Mouse (Mus musculus): ENCODE measurements at regions not wholly inside any gene's neighbourhood (a gene's known extent, or its start where the extent isn't known, plus 50 kb on each side); places are given as distances from the start of the nearest gene placed in this dataset. TPM values are rescaled to one million over a fixed set of nuclear protein-coding genes. Genes with fewer than 3 reads are reported as not detected.

DNA sequence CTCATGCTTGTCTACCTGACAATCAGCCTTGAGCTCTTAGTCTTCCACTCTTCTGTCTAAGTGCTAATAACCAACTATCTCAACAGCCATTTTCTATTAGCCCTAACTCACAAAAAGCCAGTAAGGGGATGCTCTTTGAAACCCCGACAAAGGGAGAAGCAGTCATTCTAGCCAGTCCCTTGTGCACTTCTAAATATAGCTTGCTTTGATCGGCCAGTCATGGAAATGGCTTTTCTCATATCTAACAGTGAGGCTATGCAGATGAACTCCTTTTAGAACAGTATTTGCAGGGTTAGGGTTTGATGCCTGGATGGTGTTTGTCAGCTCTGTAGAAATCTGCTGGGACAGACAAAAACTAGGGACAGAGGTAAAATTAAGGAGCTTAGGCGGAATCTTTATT lies 54.5 kb upstream of the Arg1 start:
- Histone ChIP-seq H3K9ac (no peak overlapping the region), H3K4me2 (no peak overlapping the region), H3K4me3 (no peak overlapping the region), H3K9me3 (no peaks in the 10 kb centered on the region), H3K36me3 (no peaks in the 10 kb centered on the region), H3K27ac (no peak overlapping the region), H3K4me1 (no peaks in the 10 kb centered on the region), H3K27me3 (no peaks in the 10 kb centered on the region)
- no peak for ATAC-seq (ENCODE audit: insufficient number of reproducible peaks, low FRiP score, low TSS enrichment, low read depth)
- WGBS, result 81% methylated on average over 3 of the region's 3 CpGs

Small RNA genes in the stretch of these regions (microRNA-seq; reads per million reads assigned to microRNA genes)
- gene Gm22566, result not detected

Data from limb, embryonic 15.5 days (tissue).